Mouse (Mus musculus): ENCODE data around the gene D230025D16Rik.

DNA sequence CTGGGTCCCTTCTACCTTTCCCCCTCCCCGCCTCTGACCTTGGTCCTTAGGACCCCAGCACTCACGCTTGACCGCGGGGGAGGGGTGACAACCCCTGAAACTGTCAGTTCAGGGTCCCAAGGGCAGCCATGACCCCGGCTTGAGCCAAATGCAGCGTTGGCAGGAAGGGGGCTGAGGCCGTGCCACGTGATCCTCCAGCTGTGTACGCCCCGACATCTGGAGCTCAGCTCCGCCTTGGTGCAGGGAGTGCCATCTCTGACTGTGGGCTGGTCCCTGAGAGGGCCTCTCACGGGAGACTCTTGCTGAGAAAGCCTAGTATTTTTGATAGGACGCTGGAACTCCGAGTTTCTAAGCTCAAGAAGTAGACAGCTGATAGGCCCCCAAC lies 30.0 kb downstream of the D230025D16Rik start, which contains the start of gene B3gnt9:
- TF ChIP-seq CTCF (IDR thresholded peaks at IDR 0.05; ENCODE audit: low read depth) (no peak), EP300 (IDR thresholded peaks at IDR 0.05; ENCODE audit: low read depth) (no peak)
